Mouse (Mus musculus) stomach, postnatal 0 days (tissue): ENCODE results near the gene Mttp.

Experiments
- CTCF ChIP-seq: IDR thresholded peaks from 2 replicates; pipeline ENCODE4 v1.5.1; 2016; ENCODE audit warnings: antibody characterized with exemption, low read depth, mild to moderate bottlenecking, moderate library complexity
- EP300 ChIP-seq: optimal IDR thresholded peaks from 2 replicates; pipeline ENCODE3; 2016; ENCODE audit warnings: antibody characterized with exemption

DNA sequence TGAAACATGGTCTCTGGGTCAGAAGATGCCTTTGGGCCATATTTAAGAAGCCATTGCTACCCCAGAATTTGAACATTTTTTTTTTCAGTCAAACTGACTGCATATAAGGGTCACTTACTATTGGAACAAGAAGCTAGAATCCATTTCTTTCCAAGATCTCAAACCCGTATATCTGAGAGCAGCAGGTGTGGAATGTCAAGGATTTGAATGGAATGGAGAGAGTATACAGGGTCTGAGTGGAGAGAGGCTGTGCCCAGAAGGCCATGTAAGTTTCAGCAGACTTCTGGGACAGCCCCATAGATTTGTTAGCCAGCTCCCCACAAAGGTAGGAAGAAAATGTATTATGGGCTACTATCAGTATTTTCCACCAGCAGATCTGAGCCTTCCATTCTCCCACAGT lies 66.1 kb downstream of the Mttp start:
- TF ChIP-seq CTCF, result no peak
- no peak for TF ChIP-seq EP300
